Mouse (Mus musculus): ENCODE measurements around the gene Rprd1b. TPM values are rescaled to one million over a fixed set of nuclear protein-coding genes. Genes with fewer than 3 reads are reported as not detected.

Rprd1b gene
- polyA plus RNA-seq, 1 experiment from 2014 or later = 19.8 TPM

- Histone ChIP-seq H3K36me3 (ENCODE audit: control insufficient read depth, insufficient read depth) (peaks cover 35% of the 10 kb centered on the region), H3K4me2 (replicated peaks; ENCODE audit: low read depth) (no peak overlapping the region), H3K9ac (ENCODE audit: low read depth, low read length) (no peak overlapping the region), H3K4me1 (replicated peaks; ENCODE audit: control insufficient read depth, insufficient read depth, low read length) (0 out of 2 replicates have a peak, but pooled peaks cover 8% of the 10 kb centered on the region), H3K4me3 (ENCODE audit: low read depth, low read length) (no peak overlapping the region), H3K27me3 (replicated peaks; ENCODE audit: control insufficient read depth, insufficient read depth, low read length) (no peaks in the 10 kb centered on the region), H3K27ac (ENCODE audit: low read depth, low read length) (no peak overlapping the region; the same call in 1 of the 2 replicates), H3K9me3 (ENCODE audit: control insufficient read depth) (no peaks in the 10 kb centered on the region)
- whole genome bisulfite sequencing = 47% methylated on average over 6 of the region's 6 CpGs
- TF ChIP-seq CTCF (IDR thresholded peaks at IDR 0.05; ENCODE audit: low read depth) = peak; percentile 33
- ATAC-seq = no peak
These were observed 88.4 kb downstream of the Rprd1b start for GRCm38 (mm10) chr2:158116653-158117052.

- Histone ChIP-seq H3K9ac (ENCODE audit: low read depth, low read length) (no peak overlapping the region), H3K36me3 (ENCODE audit: control insufficient read depth, insufficient read depth) (peaks cover 42% of the 10 kb centered on the region), H3K4me1 (replicated peaks; ENCODE audit: control insufficient read depth, insufficient read depth, low read length) (0 out of 2 replicates have a peak, but pooled peaks cover 6% of the 10 kb centered on the region), H3K4me2 (replicated peaks; ENCODE audit: low read depth) (no peak overlapping the region), H3K27ac (ENCODE audit: low read depth, low read length) (no peak overlapping the region), H3K4me3 (ENCODE audit: low read depth, low read length) (no peak overlapping the region), H3K27me3 (replicated peaks; ENCODE audit: control insufficient read depth, insufficient read depth, low read length) (no peaks in the 10 kb centered on the region), H3K9me3 (ENCODE audit: control insufficient read depth) (no peaks in the 10 kb centered on the region)
- TF ChIP-seq CTCF (IDR thresholded peaks at IDR 0.05; ENCODE audit: low read depth) = no peak
- WGBS = 86% methylated on average over 4 of the region's 4 CpGs
- no peak for ATAC-seq
These were observed 90.8 kb downstream of the Rprd1b start for GRCm38 (mm10) chr2:158119145-158119544.

GRCm38 (mm10) chr2:158120211-158120610, 91.9 kb downstream of the Rprd1b start:
- H3K4me3 ChIP-seq (ENCODE audit: low read depth, low read length) = no peak overlapping the region
- 81% methylated on average over 8 of the region's 8 CpGs for WGBS
- no peak for ATAC-seq
- no peaks in the 10 kb centered on the region for H3K4me1 ChIP-seq (replicated peaks; ENCODE audit: control insufficient read depth, insufficient read depth, low read length)
- H3K9ac ChIP-seq (ENCODE audit: low read depth, low read length) = no peak overlapping the region
- H3K9me3 ChIP-seq (ENCODE audit: control insufficient read depth) = no peaks in the 10 kb centered on the region
- TF ChIP-seq CTCF (IDR thresholded peaks at IDR 0.05; ENCODE audit: low read depth) = no peak
- H3K4me2 ChIP-seq (replicated peaks; ENCODE audit: low read depth) = no peak overlapping the region
- no peaks in the 10 kb centered on the region for H3K27me3 ChIP-seq (replicated peaks; ENCODE audit: control insufficient read depth, insufficient read depth, low read length)
- H3K27ac ChIP-seq (ENCODE audit: low read depth, low read length) = no peak overlapping the region
- H3K36me3 ChIP-seq (ENCODE audit: control insufficient read depth, insufficient read depth) = peaks cover 50% of the 10 kb centered on the region

- TF ChIP-seq CTCF (IDR thresholded peaks at IDR 0.05; ENCODE audit: low read depth) = no peak
- Histone ChIP-seq H3K9me3 (ENCODE audit: control insufficient read depth) (no peaks in the 10 kb centered on the region), H3K27me3 (replicated peaks; ENCODE audit: control insufficient read depth, insufficient read depth, low read length) (no peaks in the 10 kb centered on the region), H3K4me3 (ENCODE audit: low read depth, low read length) (no peak overlapping the region), H3K9ac (ENCODE audit: low read depth, low read length) (no peak overlapping the region), H3K4me1 (replicated peaks; ENCODE audit: control insufficient read depth, insufficient read depth, low read length) (no peaks in the 10 kb centered on the region), H3K27ac (ENCODE audit: low read depth, low read length) (no peak overlapping the region), H3K4me2 (replicated peaks; ENCODE audit: low read depth) (no peak overlapping the region), H3K36me3 (ENCODE audit: control insufficient read depth, insufficient read depth) (peaks cover 57% of the 10 kb centered on the region)
- ATAC-seq = no peak
- WGBS = 80% methylated on average over 3 of the region's 3 CpGs
These were observed 92.6 kb downstream of the Rprd1b start for GRCm38 (mm10) chr2:158120868-158121267.

GRCm38 (mm10) chr2:158121645-158122326, 93.5 kb downstream of the Rprd1b start:
- no peak overlapping the region for H3K27ac ChIP-seq (ENCODE audit: low read depth, low read length)
- H3K27me3 ChIP-seq (replicated peaks; ENCODE audit: control insufficient read depth, insufficient read depth, low read length) = no peaks in the 10 kb centered on the region
- H3K9ac ChIP-seq (ENCODE audit: low read depth, low read length) = no peak overlapping the region
- no peaks in the 10 kb centered on the region for H3K9me3 ChIP-seq (ENCODE audit: control insufficient read depth)
- no peak overlapping the region for H3K4me2 ChIP-seq (replicated peaks; ENCODE audit: low read depth)
- ATAC-seq = no peak
- H3K4me1 ChIP-seq (replicated peaks; ENCODE audit: control insufficient read depth, insufficient read depth, low read length) = no peaks in the 10 kb centered on the region
- 52% methylated on average over 12 of the region's 12 CpGs for WGBS
- H3K36me3 ChIP-seq (ENCODE audit: control insufficient read depth, insufficient read depth) = peaks cover 57% of the 10 kb centered on the region
- TF ChIP-seq CTCF (IDR thresholded peaks at IDR 0.05; ENCODE audit: low read depth) = no peak
- H3K4me3 ChIP-seq (ENCODE audit: low read depth, low read length) = no peak overlapping the region

- Histone ChIP-seq H3K4me2 (replicated peaks; ENCODE audit: low read depth) (no peak overlapping the region), H3K36me3 (ENCODE audit: control insufficient read depth, insufficient read depth) (peaks cover 60% of the 10 kb centered on the region), H3K4me1 (replicated peaks; ENCODE audit: control insufficient read depth, insufficient read depth, low read length) (no peaks in the 10 kb centered on the region), H3K4me3 (ENCODE audit: low read depth, low read length) (no peak overlapping the region), H3K9me3 (ENCODE audit: control insufficient read depth) (no peaks in the 10 kb centered on the region), H3K27me3 (replicated peaks; ENCODE audit: control insufficient read depth, insufficient read depth, low read length) (no peaks in the 10 kb centered on the region), H3K27ac (ENCODE audit: low read depth, low read length) (no peak overlapping the region), H3K9ac (ENCODE audit: low read depth, low read length) (no peak overlapping the region)
- no peak for TF ChIP-seq CTCF (IDR thresholded peaks at IDR 0.05; ENCODE audit: low read depth)
- 64% methylated on average over 6 of the region's 6 CpGs for WGBS
- ATAC-seq = no peak
These were observed 94.5 kb downstream of the Rprd1b start for GRCm38 (mm10) chr2:158122814-158123213.

All from intestine, postnatal 0 days (tissue).